Mouse (Mus musculus) gastrocnemius, adult 2 months (tissue): ENCODE data around the gene Fuca1. TPM values are rescaled to one million over a fixed set of nuclear protein-coding genes. Genes with fewer than 3 reads are reported as not detected.
A peak's percentile ranks its signal among the peaks of the same experiment; 100 is the strongest.

ENCODE experiments used
- DNase-seq: peaks from one replicate; pipeline ENCODE4 v3.0.0; 2022
- H3K27ac ChIP-seq: fragments of 200-600 bp; 2 replicates; pipeline ENCODE4 v1.8.1; 2022; ENCODE audit warnings: mild to moderate bottlenecking
- H3K4me3 ChIP-seq: fragments of 200-600 bp; 2 replicates; pipeline ENCODE4 v1.8.1; 2022; ENCODE audit warnings: mild to moderate bottlenecking, moderate library complexity
- CTCF ChIP-seq: fragments of 200-600 bp; IDR thresholded peaks from 2 replicates; pipeline ENCODE4 v1.8.1; 2022; ENCODE audit warnings: antibody characterized with exemption, mild to moderate bottlenecking, moderate library complexity
- intact Hi-C: fragments of 180-260 bp; cut with DNase I; formaldehyde crosslinking; loops from one replicate; pipeline ENCODE4 v1.15.1; 2025
- total RNA-seq, 2 experiments: library from RNA; stranded (reverse); gene quantifications; 2 replicates each; pipeline ENCODE4 v1.2.3; 2021

Fuca1 gene
- total RNA-seq, 2 experiments from 2014 or later = 17.0 to 23.0 TPM

DNA sequence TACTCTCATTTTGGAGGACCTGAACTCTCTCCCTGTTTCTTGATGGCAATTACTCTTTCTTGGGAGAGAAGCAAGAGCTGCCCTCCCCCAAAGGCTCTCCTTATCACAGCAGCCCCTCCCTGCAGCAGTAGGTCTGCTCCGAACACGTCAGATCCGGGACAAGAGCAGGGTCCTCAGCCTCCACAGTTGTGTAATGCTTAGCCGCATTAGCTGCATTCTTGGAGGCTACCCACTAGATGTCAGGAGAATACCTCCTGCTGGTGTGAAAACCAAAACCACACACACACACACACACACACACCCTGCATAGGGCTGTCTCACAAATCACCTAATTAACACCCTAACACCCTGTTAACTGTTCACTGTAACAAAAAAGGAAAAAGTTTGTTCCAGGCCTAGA lies 27.7 kb upstream of the Fuca1 start:
- Histone ChIP-seq H3K27ac (no peak overlapping the region), H3K4me3 (no peak overlapping the region)
- peak; percentile 7; the same call in 1 of the 2 replicates for TF ChIP-seq CTCF
- intact Hi-C loops = loop anchor here (5.0 kb wide), 1 partner anchor 39 kb away; no protein-coding TSS in a partner anchor
- DNase-seq = no peak

DNA sequence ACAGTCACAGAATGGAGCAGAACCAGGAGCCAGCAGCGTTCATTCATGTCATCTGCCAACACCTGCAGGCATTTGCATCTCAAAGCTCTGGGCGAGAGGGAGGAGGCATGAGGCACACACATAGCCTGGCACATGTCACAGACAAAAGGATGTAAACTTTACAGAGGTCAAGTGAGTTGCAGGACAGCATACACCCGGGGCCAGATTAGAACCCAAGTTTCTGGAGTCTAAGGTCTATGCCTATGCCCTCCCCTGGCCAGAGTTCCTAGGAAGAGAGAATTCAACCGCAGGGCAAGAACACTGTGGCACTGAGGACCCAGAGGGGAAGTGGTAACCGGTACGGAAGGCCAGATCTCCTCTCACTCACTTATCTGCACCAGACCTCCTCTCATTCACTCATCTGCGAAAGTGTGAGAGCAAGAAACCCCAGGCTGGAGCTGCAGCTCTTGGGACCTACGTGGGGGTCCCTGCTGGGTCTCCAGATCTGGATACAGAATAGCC lies 25.4 kb upstream of the Fuca1 start, which contains the start of gene Cnr2:
Gene Cnr2, plus strand, starts transcription at position 324 of the 501 bp plus-strand sequence.
- no peak within 1 kb of the TSS for H3K27ac ChIP-seq
- no peak within 1 kb of the TSS; the same call in 1 of the 2 replicates for H3K4me3 ChIP-seq
- TF ChIP-seq CTCF = no peak
- DNase-seq = no peak
- intact Hi-C loops = no loop called here

DNA sequence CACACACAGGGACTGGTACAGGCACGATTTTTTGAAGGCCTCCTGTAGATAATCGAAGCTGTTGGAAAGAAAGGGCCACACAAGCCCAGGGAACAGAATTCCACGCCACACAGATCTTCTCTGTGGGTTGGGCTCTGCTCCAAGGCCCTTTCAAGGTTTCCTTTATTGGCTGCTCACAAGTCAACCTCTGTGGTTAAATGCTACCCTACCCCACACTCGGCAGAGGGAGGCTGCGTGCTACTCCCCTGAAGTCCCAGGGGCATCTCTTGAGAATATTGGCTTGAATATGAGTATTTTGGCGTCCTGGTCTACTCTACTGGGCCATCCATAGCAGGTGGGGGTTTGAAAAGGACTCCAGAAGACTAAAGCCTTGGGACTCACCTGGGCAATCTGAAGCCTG lies 24.4 kb upstream of the Fuca1 start:
- Histone ChIP-seq H3K4me3 (no peak overlapping the region), H3K27ac (no peak overlapping the region)
- no peak for TF ChIP-seq CTCF
- intact Hi-C loops = no loop called here
- no peak for DNase-seq

DNA sequence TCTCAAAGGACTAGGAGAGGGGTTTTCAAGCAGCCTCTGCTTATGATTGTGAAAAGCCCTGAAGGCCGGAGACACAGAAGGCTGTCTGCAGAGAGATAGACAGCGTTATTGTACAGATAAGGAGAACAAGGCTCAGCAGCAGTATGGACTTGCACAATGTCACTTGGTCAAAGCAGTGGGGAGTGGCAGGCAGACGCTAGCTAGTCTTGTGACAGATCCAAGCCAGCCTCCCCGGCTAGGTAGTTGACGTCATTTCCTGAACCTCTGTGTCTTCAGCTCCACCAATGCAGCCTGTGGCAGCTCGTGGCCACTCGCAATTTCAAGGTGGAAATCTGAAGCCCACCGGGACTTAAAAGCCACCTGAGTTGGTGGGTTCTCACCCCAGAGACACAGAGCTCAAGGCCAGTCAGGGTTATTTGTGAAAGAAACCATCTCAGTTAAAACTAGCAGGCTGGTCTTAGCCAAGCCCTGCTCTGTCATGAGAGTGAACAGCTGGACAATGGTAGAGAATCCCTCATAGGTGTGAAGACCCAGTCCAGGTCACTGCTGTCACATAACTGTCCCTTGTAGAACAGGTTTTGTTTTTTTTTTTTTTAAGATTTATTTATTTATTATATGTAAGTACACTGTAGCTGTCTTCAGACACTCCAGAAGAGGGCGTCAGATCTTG lies 22.0 kb upstream of the Fuca1 start:
- intact Hi-C loops = no loop called here
- H3K27ac ChIP-seq = no peak overlapping the region
- TF ChIP-seq CTCF = no peak
- no peak overlapping the region for H3K4me3 ChIP-seq
- DNase-seq = no peak

DNA sequence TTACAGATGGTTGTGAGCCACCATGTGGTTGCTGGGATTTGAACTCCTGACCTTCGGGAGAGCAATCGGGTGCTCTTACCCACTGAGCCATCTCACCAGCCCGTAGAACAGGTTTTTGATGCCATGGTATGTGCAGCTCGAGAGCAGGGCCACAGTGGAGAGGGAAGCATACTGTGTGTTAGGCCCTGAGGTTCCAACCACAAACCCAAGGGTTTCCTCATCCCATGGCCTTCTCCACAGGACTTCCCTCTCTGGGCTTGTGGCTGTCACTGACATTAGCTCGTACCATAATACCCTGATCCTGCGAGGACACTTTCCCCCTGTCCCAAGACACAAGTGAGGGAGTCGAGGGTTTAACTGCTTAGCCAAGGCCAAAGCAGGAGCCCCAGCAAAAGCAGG lies 21.5 kb upstream of the Fuca1 start:
- intact Hi-C loops = no loop called here
- DNase-seq = no peak
- no peak overlapping the region for H3K27ac ChIP-seq
- H3K4me3 ChIP-seq = no peak overlapping the region
- no peak for TF ChIP-seq CTCF

DNA sequence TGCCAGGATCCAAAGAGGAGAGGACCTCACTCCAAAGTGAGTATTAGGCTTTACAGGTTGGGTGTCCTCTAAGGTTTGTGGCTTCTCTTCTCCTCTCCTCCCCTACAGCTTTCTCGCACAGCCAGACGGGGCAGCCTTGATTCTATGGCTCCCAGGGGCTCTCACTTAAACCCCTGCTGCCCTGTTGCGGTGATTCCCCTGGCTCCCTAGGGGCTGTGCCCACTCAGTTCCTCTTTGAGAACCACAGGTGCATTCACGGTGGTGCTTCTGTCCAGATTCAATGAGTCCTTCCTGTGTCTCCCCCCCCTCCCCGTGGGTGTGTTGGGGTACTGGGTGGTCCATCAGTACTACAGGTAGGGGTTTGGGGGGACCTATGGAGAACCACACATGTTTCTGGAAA lies 20.5 kb upstream of the Fuca1 start:
- intact Hi-C loops = no loop called here
- H3K4me3 ChIP-seq = no peak overlapping the region
- TF ChIP-seq CTCF = no peak
- no peak overlapping the region for H3K27ac ChIP-seq
- no peak for DNase-seq

DNA sequence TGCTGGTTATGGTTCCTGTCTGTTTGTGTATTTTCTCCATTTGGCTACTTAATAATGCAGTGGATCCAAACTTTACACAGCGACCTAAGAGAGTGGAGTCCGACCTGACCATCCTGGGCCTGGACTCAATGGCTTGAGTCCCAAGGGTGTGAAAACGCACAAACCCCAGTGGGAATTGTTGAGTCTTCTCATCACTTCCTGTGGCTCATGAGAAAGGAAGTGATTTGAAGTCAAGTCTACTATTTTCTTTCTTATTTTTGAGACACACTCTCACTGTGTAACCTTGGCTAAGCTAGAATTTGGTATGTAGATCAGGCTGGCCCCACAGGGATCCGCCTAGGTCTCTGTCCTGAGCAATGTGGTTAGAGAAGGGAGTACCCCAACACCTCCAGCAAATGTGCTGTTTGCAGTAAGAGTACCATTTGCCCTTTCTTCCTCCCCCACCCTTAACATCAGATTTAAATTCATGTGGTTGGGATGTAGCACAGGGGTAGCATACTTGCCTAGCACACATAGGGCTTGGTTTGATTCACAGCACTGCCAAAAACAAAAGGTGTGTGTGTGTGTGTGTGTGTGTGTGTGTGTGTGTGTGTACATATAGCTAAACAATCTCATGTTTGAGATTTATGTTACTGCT lies 17.8 kb upstream of the Fuca1 start:
- TF ChIP-seq CTCF = no peak
- no peak overlapping the region for H3K4me3 ChIP-seq
- intact Hi-C loops = no loop called here
- H3K27ac ChIP-seq = no peak overlapping the region
- DNase-seq = no peak

DNA sequence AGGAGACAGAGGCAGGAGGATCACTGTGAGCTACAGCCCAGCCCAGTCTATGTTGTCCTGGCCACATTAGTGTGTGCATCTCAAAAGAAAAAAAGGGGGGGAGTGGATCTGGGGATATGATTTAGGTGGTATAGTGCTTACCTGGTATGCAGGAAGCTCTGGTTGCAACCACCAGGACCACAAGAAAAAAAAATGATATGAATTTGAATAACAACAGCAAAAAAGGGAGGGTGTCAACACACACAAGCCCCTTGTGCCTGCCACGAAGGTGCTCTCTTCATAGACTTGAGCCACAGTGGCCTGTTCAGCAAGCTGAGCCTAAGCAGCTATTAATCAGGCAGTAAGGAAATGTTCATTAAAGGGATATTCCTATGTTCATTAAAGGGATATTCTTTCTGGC lies 15.7 kb upstream of the Fuca1 start:
- no peak for DNase-seq
- intact Hi-C loops = no loop called here
- no peak for TF ChIP-seq CTCF
- Histone ChIP-seq H3K27ac (no peak overlapping the region), H3K4me3 (no peak overlapping the region)

DNA sequence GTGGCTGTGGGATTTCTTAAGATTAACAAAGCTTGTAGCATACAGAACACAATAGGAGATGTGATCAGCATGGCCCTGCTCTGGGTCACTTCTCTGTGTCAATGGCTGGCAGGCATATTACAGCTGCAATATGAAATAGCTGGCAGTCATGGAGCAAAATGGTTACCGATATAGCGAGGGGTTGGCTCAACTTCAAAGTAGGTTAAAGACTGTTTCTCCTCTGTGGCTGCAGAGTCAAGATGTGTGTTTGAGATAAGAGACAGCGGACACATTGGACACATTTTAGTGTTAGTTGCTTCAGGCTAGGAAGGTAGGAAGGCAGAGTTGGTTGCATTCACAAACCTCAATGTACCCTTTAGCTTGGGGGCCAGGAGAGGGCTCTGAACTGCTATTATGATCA lies 13.9 kb upstream of the Fuca1 start:
- intact Hi-C loops = no loop called here
- no peak for TF ChIP-seq CTCF
- Histone ChIP-seq H3K4me3 (no peak overlapping the region), H3K27ac (no peak overlapping the region)
- DNase-seq = no peak

DNA sequence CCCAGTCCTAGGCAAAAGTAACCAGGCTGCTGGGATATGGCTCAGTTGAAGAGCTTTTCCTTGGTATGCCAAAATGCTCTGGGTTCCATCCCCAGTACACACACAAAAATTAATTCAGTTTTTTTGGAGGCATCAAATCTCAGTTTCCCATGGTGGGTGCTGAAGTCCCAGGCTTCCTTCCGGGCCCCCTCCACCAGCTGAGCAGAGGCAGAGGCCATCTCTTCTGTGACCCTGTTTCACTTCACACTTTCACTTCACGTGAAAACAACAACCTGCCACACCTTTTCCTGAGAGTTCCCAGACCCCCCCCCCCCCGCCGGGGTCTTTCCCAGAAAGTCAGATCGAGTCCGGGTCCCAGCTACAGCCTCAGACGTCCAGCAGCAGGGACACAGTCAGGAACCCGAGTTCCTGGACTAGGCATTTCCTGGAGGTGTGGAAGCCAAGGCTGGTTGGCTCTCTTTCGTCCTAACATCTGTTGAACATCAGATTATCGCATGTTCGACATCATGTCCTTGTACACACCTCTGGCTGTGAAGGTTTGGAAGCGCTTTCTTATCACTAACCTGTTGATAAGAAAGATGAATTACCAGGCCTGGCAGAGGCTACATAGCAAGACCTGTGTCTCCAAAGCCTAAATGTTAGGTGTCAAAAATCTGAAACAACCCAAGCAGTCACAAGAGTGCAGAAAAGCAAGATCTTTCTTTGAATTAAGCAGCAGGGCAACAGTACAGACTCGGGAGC lies 11.0 kb upstream of the Fuca1 start:
- peak overlapping the region; percentile 16 for H3K4me3 ChIP-seq
- intact Hi-C loops = no loop called here
- peak overlapping the region; percentile 54 for H3K27ac ChIP-seq
- no peak for TF ChIP-seq CTCF
- no peak for DNase-seq

DNA sequence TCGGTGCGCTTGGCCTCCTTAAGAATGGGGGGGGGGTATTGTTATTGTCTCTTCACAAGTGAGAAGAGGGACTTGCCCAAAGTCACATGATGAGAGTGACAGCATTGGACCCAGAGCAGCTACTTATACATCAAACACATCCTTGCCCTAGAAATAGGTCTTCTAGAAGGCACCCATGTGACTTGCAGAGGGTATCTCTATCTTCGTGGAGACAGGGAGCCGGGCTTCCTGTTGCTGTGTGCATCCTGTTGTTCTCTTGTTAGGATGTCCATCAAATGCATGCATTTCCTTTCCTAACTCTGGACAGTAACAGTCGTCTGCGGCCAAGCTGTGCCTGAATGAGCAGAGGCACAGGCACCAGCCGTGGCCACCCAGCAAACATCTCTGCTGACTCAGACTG lies 9.0 kb upstream of the Fuca1 start:
- TF ChIP-seq CTCF = no peak
- intact Hi-C loops = no loop called here
- Histone ChIP-seq H3K27ac (no peak overlapping the region), H3K4me3 (no peak overlapping the region)
- no peak for DNase-seq

DNA sequence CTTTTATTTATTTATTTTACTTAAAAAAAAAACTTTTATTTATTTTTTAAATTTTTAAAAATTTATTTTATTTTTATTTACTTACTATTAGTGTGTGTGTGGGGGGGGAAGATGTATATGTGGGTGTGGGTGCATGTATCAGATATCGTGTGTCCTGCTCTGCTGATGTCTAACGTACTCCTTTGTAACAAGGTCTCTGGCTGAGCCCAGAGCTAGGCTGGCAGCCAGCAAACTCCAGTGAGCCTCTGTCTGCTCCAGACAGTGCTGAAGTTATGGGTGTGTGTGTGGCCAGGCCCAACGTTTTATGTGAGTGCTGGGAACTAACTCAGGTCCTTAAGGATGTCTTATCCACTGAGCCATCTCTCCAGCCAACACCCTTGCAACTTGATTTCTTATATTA lies 8.4 kb upstream of the Fuca1 start:
- Histone ChIP-seq H3K4me3 (no peak overlapping the region), H3K27ac (no peak overlapping the region)
- no peak for TF ChIP-seq CTCF
- no peak for DNase-seq
- intact Hi-C loops = no loop called here

DNA sequence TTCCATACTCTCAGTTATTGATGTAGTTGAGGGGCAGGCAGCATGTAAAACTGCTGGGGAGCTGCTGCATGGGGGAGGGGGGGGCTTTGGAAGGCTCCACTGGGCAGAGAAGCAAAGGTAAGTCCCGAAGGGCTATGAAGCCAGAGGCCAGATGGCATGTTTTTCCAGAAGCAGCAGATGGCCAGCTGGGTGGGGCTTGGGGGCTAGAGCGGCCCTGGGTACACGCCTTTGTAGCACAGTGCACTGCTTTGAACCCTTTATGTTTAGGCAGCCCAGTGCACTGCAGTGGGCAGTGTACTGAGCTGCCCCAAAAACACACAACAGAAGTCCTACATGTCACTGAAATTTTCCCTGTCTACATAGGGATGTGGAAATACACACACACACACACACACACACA lies 7.7 kb upstream of the Fuca1 start:
- no peak for DNase-seq
- no peak overlapping the region for H3K27ac ChIP-seq
- intact Hi-C loops = no loop called here
- H3K4me3 ChIP-seq = no peak overlapping the region
- no peak for TF ChIP-seq CTCF
